Mouse (Mus musculus) urinary bladder, postnatal 10 days (tissue): ENCODE results near the gene Osbp.
"Not testable (repeated sequence)": the region's sequence is repeated elsewhere in the genome, so short reads cannot be mapped to it uniquely, and the experiment has no call there.

Source experiments
- DNase-seq: peaks from one replicate; pipeline ENCODE4 v3.0.0; 2022; ENCODE audit warnings: low spot score

Gene Osbp

GRCm38 (mm10) chr19:11965023-11965942, at the start of gene Osbp:
Gene Osbp (plus strand): TSS chr19:11965941.
- peak; percentile 98 for DNase-seq

GRCm38 (mm10) chr19:11922068-11922467, 43.7 kb upstream of the Osbp start:
- no peak for DNase-seq

- DNase-seq: not testable (repeated sequence)
Measured at GRCm38 (mm10) chr19:11922515-11922914, 43.2 kb upstream of the Osbp start.

- no peak for DNase-seq
Measured at GRCm38 (mm10) chr19:11926380-11926779, 39.4 kb upstream of the Osbp start.

GRCm38 (mm10) chr19:11928025-11928748, 37.6 kb upstream of the Osbp start:
- no peak for DNase-seq

GRCm38 (mm10) chr19:11946460-11946859, 19.3 kb upstream of the Osbp start:
- not testable (repeated sequence) for DNase-seq

GRCm38 (mm10) chr19:11949878-11950277, 15.9 kb upstream of the Osbp start:
- DNase-seq: no peak

- no peak for DNase-seq
Measured at GRCm38 (mm10) chr19:11950747-11951146, 15.0 kb upstream of the Osbp start.

GRCm38 (mm10) chr19:11954206-11954605, 11.5 kb upstream of the Osbp start:
- no peak for DNase-seq

GRCm38 (mm10) chr19:11956636-11957035, 9.1 kb upstream of the Osbp start:
- DNase-seq: no peak

- DNase-seq: no peak
Measured at GRCm38 (mm10) chr19:11957396-11957795, 8.3 kb upstream of the Osbp start.

GRCm38 (mm10) chr19:11957846-11958245, 7.9 kb upstream of the Osbp start:
- DNase-seq: no peak

GRCm38 (mm10) chr19:11964266-11964665, 1.5 kb upstream of the Osbp start:
- DNase-seq: no peak

- no peak for DNase-seq
Measured at GRCm38 (mm10) chr19:11966201-11966636, 478 bp downstream of the Osbp start.

- no peak for DNase-seq
Measured at GRCm38 (mm10) chr19:11969155-11970050, 3.7 kb downstream of the Osbp start.

GRCm38 (mm10) chr19:11973511-11974222, 7.9 kb downstream of the Osbp start:
- no peak for DNase-seq

- no peak for DNase-seq
Measured at GRCm38 (mm10) chr19:11974223-11974540, 8.4 kb downstream of the Osbp start.

GRCm38 (mm10) chr19:11975683-11976082, 9.9 kb downstream of the Osbp start:
- no peak for DNase-seq

- DNase-seq: no peak
Measured at GRCm38 (mm10) chr19:11977363-11977762, 11.6 kb downstream of the Osbp start.

- no peak for DNase-seq
Measured at GRCm38 (mm10) chr19:11980471-11980870, 14.7 kb downstream of the Osbp start.

GRCm38 (mm10) chr19:11984614-11985013, 18.9 kb downstream of the Osbp start:
- DNase-seq: not testable (repeated sequence)
